Mouse (Mus musculus) heart, embryonic 13.5 days (tissue): Measurements from ENCODE around the gene Disc1. TPM values are rescaled to one million over a fixed set of nuclear protein-coding genes. Genes with fewer than 3 reads are reported as not detected.
A peak's percentile ranks its signal among the peaks of the same experiment; 100 is the strongest.

Experiments used
- ATAC-seq: fragments of 200-750 bp; cut with Nextera tagmentation; 2 replicates; pipeline ENCODE4 v1.8.0; 2017; ENCODE audit warnings: moderate TSS enrichment; ENCODE audit not compliant: insufficient number of reproducible peaks, low FRiP score, low TSS enrichment; ENCODE audit errors: extremely low read depth
- H3K27ac ChIP-seq: fragments of 300-500 bp; sonication (generic); replicated peaks from 2 replicates; pipeline ENCODE4 v1.5.1; 2015; ENCODE audit warnings: moderate library complexity, mild to moderate bottlenecking, inconsistent platforms
- H3K27me3 ChIP-seq: fragments of 300-500 bp; sonication (generic); replicated peaks from 2 replicates; pipeline ENCODE4 v1.6.1; 2015; ENCODE audit warnings: mild to moderate bottlenecking, inconsistent platforms
- H3K36me3 ChIP-seq: fragments of 300-500 bp; sonication (generic); 2 replicates; pipeline ENCODE4 v1.6.1; 2015; ENCODE audit warnings: mild to moderate bottlenecking, inconsistent platforms
- H3K4me1 ChIP-seq: fragments of 300-500 bp; sonication (generic); 2 replicates; pipeline ENCODE4 v1.6.1; 2015; ENCODE audit warnings: inconsistent platforms
- H3K4me2 ChIP-seq: fragments of 300-500 bp; sonication (generic); 2 replicates; pipeline ENCODE4 v1.6.1; 2015; ENCODE audit warnings: inconsistent platforms, mild to moderate bottlenecking, moderate library complexity
- H3K4me3 ChIP-seq: fragments of 300-500 bp; sonication (generic); 2 replicates; pipeline ENCODE4 v1.5.1; 2015; ENCODE audit warnings: moderate library complexity, mild to moderate bottlenecking, inconsistent platforms
- H3K9ac ChIP-seq: fragments of 300-500 bp; sonication (generic); 2 replicates; pipeline ENCODE4 v1.6.1; 2015; ENCODE audit warnings: inconsistent platforms, mild to moderate bottlenecking, moderate library complexity
- H3K9me3 ChIP-seq: fragments of 300-500 bp; sonication (generic); 2 replicates; pipeline ENCODE4 v1.6.1; 2016; ENCODE audit warnings: inconsistent platforms
- WGBS: fragments of 180-500 bp; shearing (Covaris S2); methylation state at CpG from one replicate; pipeline ENCODE4 v1.1.7; 2015; ENCODE audit warnings: mixed read lengths; 5-methylcytosine and 5-hydroxymethylcytosine counted together
- polyA plus RNA-seq: library from polyadenylated mRNA; unstranded; fragments of >200 nt; fragmentation: Nextera tagmentation; extraction: Ambion mirVana; gene quantifications from 2 replicates; pipeline ENCODE4 v1.2.1, GENCODE M21; 2015

Gene Disc1
- polyA plus RNA-seq, 1 experiment from 2014 or later, result 2.2 TPM

GRCm38 (mm10) chr8:125184452-125184817 is 130.4 kb downstream of the Disc1 start:
- Histone ChIP-seq H3K9me3 (no peaks in the 10 kb centered on the region), H3K9ac (no peak overlapping the region), H3K27me3 (0 out of 2 replicates have a peak, but pooled peaks cover 3% of the 10 kb centered on the region), H3K4me1 (peaks cover 26% of the 10 kb centered on the region), H3K4me2 (no peak overlapping the region), H3K27ac (peak overlapping the region; percentile 8; the same call in 1 of the 2 replicates), H3K4me3 (no peak overlapping the region), H3K36me3 (no peaks in the 10 kb centered on the region)
- WGBS, result 61% methylated on average over 9 of the region's 9 CpGs
- ATAC-seq, result no peak

GRCm38 (mm10) chr8:125184881-125185280 is 130.9 kb downstream of the Disc1 start:
- no peaks in the 10 kb centered on the region for H3K9me3 ChIP-seq
- no peak overlapping the region for H3K4me3 ChIP-seq
- no peak overlapping the region for H3K27ac ChIP-seq
- peaks cover 26% of the 10 kb centered on the region for H3K4me1 ChIP-seq
- no peak for ATAC-seq
- 45% methylated on average over 1 of the region's 1 CpGs for WGBS
- 0 out of 2 replicates have a peak, but pooled peaks cover 3% of the 10 kb centered on the region for H3K27me3 ChIP-seq
- H3K4me2 ChIP-seq, result no peak overlapping the region
- H3K9ac ChIP-seq, result no peak overlapping the region
- no peaks in the 10 kb centered on the region for H3K36me3 ChIP-seq

GRCm38 (mm10) chr8:125187044-125187443 is 133.0 kb downstream of the Disc1 start:
- peaks cover 26% of the 10 kb centered on the region for H3K4me1 ChIP-seq
- no peaks in the 10 kb centered on the region for H3K36me3 ChIP-seq
- H3K9ac ChIP-seq, result peak overlapping the region; percentile 72
- H3K27ac ChIP-seq, result peak overlapping the region; percentile 36
- no peak for ATAC-seq
- no peaks in the 10 kb centered on the region for H3K9me3 ChIP-seq
- H3K4me2 ChIP-seq, result peak overlapping the region; percentile 62
- 11% methylated on average over 10 of the region's 10 CpGs for WGBS
- H3K27me3 ChIP-seq, result no peaks in the 10 kb centered on the region
- peak overlapping the region; percentile 38 for H3K4me3 ChIP-seq

GRCm38 (mm10) chr8:125193701-125194100 is 139.7 kb downstream of the Disc1 start:
- H3K4me1 ChIP-seq, result peaks cover 39% of the 10 kb centered on the region
- H3K36me3 ChIP-seq, result no peaks in the 10 kb centered on the region
- 0 out of 2 replicates have a peak, but pooled peaks cover 8% of the 10 kb centered on the region for H3K27me3 ChIP-seq
- H3K4me2 ChIP-seq, result no peak overlapping the region
- no peak for ATAC-seq
- H3K9me3 ChIP-seq, result no peaks in the 10 kb centered on the region
- H3K4me3 ChIP-seq, result no peak overlapping the region
- WGBS, result 68% methylated on average over 5 of the region's 5 CpGs
- H3K27ac ChIP-seq, result no peak overlapping the region
- no peak overlapping the region for H3K9ac ChIP-seq

- Histone ChIP-seq H3K4me2 (no peak overlapping the region), H3K27ac (no peak overlapping the region), H3K4me3 (no peak overlapping the region), H3K4me1 (peaks cover 50% of the 10 kb centered on the region), H3K27me3 (0 out of 2 replicates have a peak, but pooled peaks cover 8% of the 10 kb centered on the region), H3K9ac (no peak overlapping the region), H3K36me3 (no peaks in the 10 kb centered on the region), H3K9me3 (no peaks in the 10 kb centered on the region)
- no peak for ATAC-seq
- WGBS, result 58% methylated on average over 9 of the region's 9 CpGs
These were observed 141.1 kb downstream of the Disc1 start for GRCm38 (mm10) chr8:125195121-125195520.

GRCm38 (mm10) chr8:125196573-125197094 is 142.6 kb downstream of the Disc1 start:
- Histone ChIP-seq H3K4me3 (no peak overlapping the region), H3K9ac (0 out of 2 replicates have a peak overlapping the region, but pooled peaks have one; percentile 16), H3K9me3 (no peaks in the 10 kb centered on the region), H3K4me2 (no peak overlapping the region), H3K27me3 (0 out of 2 replicates have a peak, but pooled peaks cover 8% of the 10 kb centered on the region), H3K27ac (no peak overlapping the region; the same call in 1 of the 2 replicates), H3K36me3 (no peaks in the 10 kb centered on the region), H3K4me1 (peaks cover 63% of the 10 kb centered on the region)
- no peak for ATAC-seq
- 79% methylated on average over 14 of the region's 14 CpGs for WGBS

- H3K36me3 ChIP-seq, result no peaks in the 10 kb centered on the region
- ATAC-seq, result no peak
- H3K4me2 ChIP-seq, result no peak overlapping the region
- 66% methylated on average over 7 of the region's 7 CpGs for WGBS
- peak overlapping the region; percentile 20; the same call in 1 of the 2 replicates for H3K27ac ChIP-seq
- H3K4me1 ChIP-seq, result peaks cover 71% of the 10 kb centered on the region
- H3K4me3 ChIP-seq, result no peak overlapping the region
- 0 out of 2 replicates have a peak, but pooled peaks cover 8% of the 10 kb centered on the region for H3K27me3 ChIP-seq
- H3K9me3 ChIP-seq, result no peaks in the 10 kb centered on the region
- H3K9ac ChIP-seq, result 0 out of 2 replicates have a peak overlapping the region, but pooled peaks have one; percentile 16
These were observed 143.5 kb downstream of the Disc1 start for GRCm38 (mm10) chr8:125197341-125198002.

GRCm38 (mm10) chr8:125198420-125199196 is 144.6 kb downstream of the Disc1 start:
- Histone ChIP-seq H3K4me3 (no peak overlapping the region), H3K27ac (peak overlapping the region; percentile 67), H3K4me1 (peaks cover 80% of the 10 kb centered on the region), H3K9ac (0 out of 2 replicates have a peak overlapping the region, but pooled peaks have one; percentile 20), H3K4me2 (no peak overlapping the region), H3K27me3 (0 out of 2 replicates have a peak, but pooled peaks cover 5% of the 10 kb centered on the region), H3K36me3 (no peaks in the 10 kb centered on the region), H3K9me3 (no peaks in the 10 kb centered on the region)
- 53% methylated on average over 9 of the region's 9 CpGs for WGBS
- no peak for ATAC-seq

GRCm38 (mm10) chr8:125199197-125199939 is 145.4 kb downstream of the Disc1 start:
- Histone ChIP-seq H3K4me2 (no peak overlapping the region), H3K4me1 (peaks cover 80% of the 10 kb centered on the region), H3K9me3 (no peaks in the 10 kb centered on the region), H3K36me3 (no peaks in the 10 kb centered on the region), H3K27me3 (no peaks in the 10 kb centered on the region), H3K9ac (0 out of 2 replicates have a peak overlapping the region, but pooled peaks have one; percentile 12), H3K4me3 (no peak overlapping the region), H3K27ac (peak overlapping the region; percentile 67)
- no peak for ATAC-seq
- WGBS, result 69% methylated on average over 16 of the region's 16 CpGs

GRCm38 (mm10) chr8:125200273-125200863 is 146.4 kb downstream of the Disc1 start:
- Histone ChIP-seq H3K9me3 (no peaks in the 10 kb centered on the region), H3K4me1 (peaks cover 76% of the 10 kb centered on the region), H3K36me3 (no peaks in the 10 kb centered on the region), H3K4me2 (no peak overlapping the region), H3K27me3 (no peaks in the 10 kb centered on the region), H3K9ac (no peak overlapping the region), H3K4me3 (no peak overlapping the region), H3K27ac (no peak overlapping the region)
- no peak for ATAC-seq
- 78% methylated on average over 13 of the region's 13 CpGs for WGBS
